30 mouse cellular contexts compared by ENCODE assay signal in genomic region chr1:84795335-84795734, GRCm38 (mm10).
"Had no signal": no experiment of that assay in that cellular context is flagged by ENCODE, and none has a peak within 500 bp of the region (broad histone marks: within the 10 kb centered on the region; RNA-seq: fewer than 3 reads in every experiment).

No protein-coding gene starts in this region.

- DNase-seq: heart, postnatal 10 days; heart, postnatal 14 days; heart, postnatal 36 days; heart, postnatal 4 days; kidney, adult 11 months; kidney, adult 18-20 months; kidney, adult 2 months; kidney, adult 8-10 months; kidney, adult 9 months; kidney, postnatal 10 days; kidney, postnatal 14 days; kidney, postnatal 25 days; kidney, postnatal 36 days; kidney, postnatal 4 days; layer of hippocampus, adult 9-11 months had no signal

- H3K9ac ChIP-seq: heart, embryonic 12.5 days; heart, embryonic 13.5 days; heart, embryonic 15.5 days; hindbrain, embryonic 12.5 days; hindbrain, embryonic 13.5 days; hindbrain, embryonic 14.5 days; hindbrain, embryonic 15.5 days; intestine, embryonic 15.5 days; kidney, embryonic 15.5 days had no signal

- H3K4me3 ChIP-seq: heart, embryonic 12.5 days; heart, embryonic 13.5 days; heart, embryonic 15.5 days; hindbrain, embryonic 10.5 days; hindbrain, embryonic 12.5 days; hindbrain, embryonic 13.5 days; hindbrain, embryonic 15.5 days; intestine, embryonic 15.5 days; kidney, embryonic 15.5 days; layer of hippocampus, adult 2 months; left cerebral cortex, adult 2 months had no signal

- H3K27ac ChIP-seq: heart, embryonic 13.5 days; heart, embryonic 15.5 days; hindbrain, embryonic 10.5 days; hindbrain, embryonic 12.5 days; hindbrain, embryonic 13.5 days; hindbrain, embryonic 14.5 days; hindbrain, embryonic 15.5 days; hindbrain, postnatal 0 days; intestine, embryonic 15.5 days; kidney, embryonic 15.5 days; kidney, postnatal 0 days; layer of hippocampus, adult 2 months; left cerebral cortex, adult 2 months had no signal

- H3K27me3 ChIP-seq: heart, embryonic 12.5 days; heart, embryonic 13.5 days; heart, embryonic 15.5 days; hindbrain, embryonic 12.5 days; hindbrain, embryonic 13.5 days; hindbrain, embryonic 15.5 days; intestine, embryonic 15.5 days; kidney, embryonic 15.5 days had no signal

- H3K9me3 ChIP-seq: heart, embryonic 12.5 days; heart, embryonic 13.5 days; heart, embryonic 15.5 days; hindbrain, embryonic 10.5 days; hindbrain, embryonic 12.5 days; hindbrain, embryonic 13.5 days; hindbrain, embryonic 15.5 days; intestine, embryonic 15.5 days; kidney, embryonic 15.5 days had no signal

- H3K4me1 ChIP-seq: heart, embryonic 12.5 days; heart, embryonic 13.5 days; heart, embryonic 15.5 days; hindbrain, embryonic 10.5 days; hindbrain, embryonic 12.5 days; hindbrain, embryonic 13.5 days; hindbrain, embryonic 15.5 days; intestine, embryonic 15.5 days; kidney, embryonic 15.5 days had no signal

- H3K4me2 ChIP-seq: heart, embryonic 11.5 days; heart, embryonic 12.5 days; heart, embryonic 13.5 days; heart, embryonic 15.5 days; hindbrain, embryonic 12.5 days; hindbrain, embryonic 13.5 days; hindbrain, embryonic 14.5 days; hindbrain, embryonic 15.5 days; intestine, embryonic 15.5 days; kidney, embryonic 15.5 days had no signal
